Mouse (Mus musculus) kidney, adult 2 months (tissue): ENCODE data around the gene Pcyox1. TPM values are rescaled to one million over a fixed set of nuclear protein-coding genes. Genes with fewer than 3 reads are reported as not detected.

Source experiments
- DNase-seq: peaks from one replicate; pipeline ENCODE4 v3.0.0; 2021
- H3K27ac ChIP-seq: fragments of 200-500 bp; 2 replicates; pipeline ENCODE4 v1.5.1; 2012; ENCODE audit warnings: low read depth, low read length, control low read depth, inconsistent platforms; ENCODE audit not compliant: insufficient read depth
- H3K27me3 ChIP-seq: fragments of 200-500 bp; replicated peaks from 2 replicates; pipeline ENCODE4 v1.6.1; 2012; ENCODE audit warnings: mild to moderate bottlenecking, moderate library complexity, low read length, inconsistent platforms; ENCODE audit not compliant: control insufficient read depth, insufficient read depth
- H3K36me3 ChIP-seq: fragments of 200-500 bp; 2 replicates; pipeline ENCODE4 v1.6.1; 2012; ENCODE audit warnings: mild to moderate bottlenecking, moderate library complexity, low read length, inconsistent platforms; ENCODE audit not compliant: control insufficient read depth, insufficient read depth
- H3K4me1 ChIP-seq: fragments of 200-500 bp; 2 replicates; pipeline ENCODE4 v1.6.1; 2011; ENCODE audit warnings: low read length; ENCODE audit not compliant: control insufficient read depth, insufficient read depth
- H3K4me3 ChIP-seq: fragments of 200-500 bp; 2 replicates; pipeline ENCODE4 v1.5.1; 2011; ENCODE audit warnings: mild to moderate bottlenecking, low read depth, low read length, control low read depth; ENCODE audit not compliant: insufficient read depth
- CTCF ChIP-seq: fragments of 200-500 bp; conservative IDR thresholded peaks from 2 replicates; pipeline ENCODE4 v1.5.1; 2011; ENCODE audit warnings: low read depth, mild to moderate bottlenecking, control low read depth, low read length, moderate library complexity, mixed read lengths; ENCODE audit not compliant: insufficient read depth, insufficient read length
- POLR2A ChIP-seq: fragments of 200-500 bp; IDR thresholded peaks from one replicate; pipeline ENCODE4 v1.6.1; 2011; ENCODE audit warnings: low read depth, low read length, control low read depth
- WGBS: fragments of 180-500 bp; shearing (Covaris S2); methylation state at CpG from one replicate; pipeline ENCODE4 v1.1.7; 2018; 5-methylcytosine and 5-hydroxymethylcytosine counted together
- polyA plus RNA-seq: library from polyadenylated mRNA; depleted of rRNA; stranded (reverse); fragments of >200 nt; gene quantifications from 2 replicates; pipeline ENCODE4 v1.2.3, GENCODE M21; 2012

Pcyox1 gene
- polyA plus RNA-seq, 1 experiment: 56.4 TPM

GRCm38 (mm10) chr6:86397257-86397980, 465 bp upstream of the Pcyox1 start:
- under 1% methylated on average over 14 of the region's 14 CpGs for WGBS
- no peak for DNase-seq
- no peaks in the 10 kb centered on the region for H3K27me3 ChIP-seq
- H3K4me1 ChIP-seq: peaks cover 6% of the 10 kb centered on the region; the same call in 1 of the 2 replicates
- H3K36me3 ChIP-seq: no peaks in the 10 kb centered on the region
- peak overlapping the region; percentile 48 for H3K27ac ChIP-seq
- peak overlapping the region; percentile 88 for H3K4me3 ChIP-seq
- no peak for TF ChIP-seq CTCF
- TF ChIP-seq POLR2A: no peak

GRCm38 (mm10) chr6:86395969-86396368, 985 bp downstream of the Pcyox1 start:
- peaks cover 7% of the 10 kb centered on the region; the same call in 1 of the 2 replicates for H3K36me3 ChIP-seq
- DNase-seq: no peak
- 25% methylated on average over 10 of the region's 10 CpGs for WGBS
- TF ChIP-seq POLR2A (no peak), CTCF (no peak)
- no peak overlapping the region for H3K27ac ChIP-seq
- peak overlapping the region; percentile 88 for H3K4me3 ChIP-seq
- no peaks in the 10 kb centered on the region for H3K27me3 ChIP-seq
- H3K4me1 ChIP-seq: peaks cover 6% of the 10 kb centered on the region; the same call in 1 of the 2 replicates

- WGBS: 87% methylated on average over 9 of the region's 9 CpGs
- no peak for TF ChIP-seq CTCF
- TF ChIP-seq POLR2A: no peak
- no peak for DNase-seq
- no peak overlapping the region for H3K27ac ChIP-seq
- H3K4me1 ChIP-seq: peaks cover 6% of the 10 kb centered on the region; the same call in 1 of the 2 replicates
- H3K4me3 ChIP-seq: no peak overlapping the region
- no peaks in the 10 kb centered on the region for H3K27me3 ChIP-seq
- H3K36me3 ChIP-seq: peaks cover 7% of the 10 kb centered on the region; the same call in 1 of the 2 replicates
Observed at GRCm38 (mm10) chr6:86395021-86395420, 1.9 kb downstream of the Pcyox1 start.

- WGBS: 82% methylated on average over 17 of the region's 17 CpGs
Observed at GRCm38 (mm10) chr6:86394078-86394720, 2.8 kb downstream of the Pcyox1 start.

GRCm38 (mm10) chr6:86393187-86393586, 3.8 kb downstream of the Pcyox1 start:
- WGBS: 97% methylated on average over 1 of the region's 1 CpGs
- Histone ChIP-seq H3K36me3 (peaks cover 7% of the 10 kb centered on the region; the same call in 1 of the 2 replicates), H3K27ac (no peak overlapping the region), H3K4me1 (peaks cover 11% of the 10 kb centered on the region; the same call in 1 of the 2 replicates), H3K27me3 (no peaks in the 10 kb centered on the region), H3K4me3 (no peak overlapping the region)
- no peak for DNase-seq
- TF ChIP-seq CTCF: peak; percentile 33
- no peak for TF ChIP-seq POLR2A

More at GRCm38 (mm10) chr6:86394078-86394720, 2.8 kb downstream of the Pcyox1 start:
- Histone ChIP-seq H3K27me3 (no peaks in the 10 kb centered on the region), H3K4me3 (no peak overlapping the region), H3K4me1 (peaks cover 6% of the 10 kb centered on the region; the same call in 1 of the 2 replicates), H3K27ac (no peak overlapping the region), H3K36me3 (peaks cover 7% of the 10 kb centered on the region; the same call in 1 of the 2 replicates)
- no peak for TF ChIP-seq POLR2A
- TF ChIP-seq CTCF: no peak
- no peak for DNase-seq

- TF ChIP-seq POLR2A: no peak
- TF ChIP-seq CTCF: no peak
Observed at GRCm38 (mm10) chr6:86391326-86391725, 5.6 kb downstream of the Pcyox1 start.

GRCm38 (mm10) chr6:86388461-86388860, 8.5 kb downstream of the Pcyox1 start:
- Histone ChIP-seq H3K27ac (peak overlapping the region; percentile 62), H3K4me3 (no peak overlapping the region)

More at GRCm38 (mm10) chr6:86391326-86391725, 5.6 kb downstream of the Pcyox1 start:
- H3K27ac ChIP-seq: no peak overlapping the region
- 98% methylated on average over 5 of the region's 5 CpGs for WGBS
- no peak overlapping the region for H3K4me3 ChIP-seq
- H3K4me1 ChIP-seq: peaks cover 11% of the 10 kb centered on the region; the same call in 1 of the 2 replicates
- no peaks in the 10 kb centered on the region for H3K27me3 ChIP-seq
- DNase-seq: no peak
- peaks cover 7% of the 10 kb centered on the region; the same call in 1 of the 2 replicates for H3K36me3 ChIP-seq

More at GRCm38 (mm10) chr6:86388461-86388860, 8.5 kb downstream of the Pcyox1 start:
- no peak for TF ChIP-seq POLR2A
- no peak for TF ChIP-seq CTCF
- peak; percentile 64 for DNase-seq
- peaks cover 7% of the 10 kb centered on the region; the same call in 1 of the 2 replicates for H3K36me3 ChIP-seq
- 54% methylated on average over 18 of the region's 18 CpGs for WGBS
- peaks cover 5% of the 10 kb centered on the region; the same call in 1 of the 2 replicates for H3K4me1 ChIP-seq
- H3K27me3 ChIP-seq: no peaks in the 10 kb centered on the region
